Mouse (Mus musculus) ES-E14 (cell line): ENCODE results near the gene Kcnd3.

ENCODE experiments used
- CHD2 ChIP-seq: IDR thresholded peaks from 2 replicates; pipeline ENCODE4 v1.6.1; 2014; ENCODE audit warnings: mild to moderate bottlenecking, low read depth, low read length, inconsistent platforms
- HCFC1 ChIP-seq: IDR thresholded peaks from 2 replicates; pipeline ENCODE4 v1.6.1; 2012; ENCODE audit warnings: low read length, inconsistent platforms, borderline replicate concordance; ENCODE audit not compliant: insufficient read depth
- ZC3H11A ChIP-seq: IDR thresholded peaks from 2 replicates; pipeline ENCODE4 v1.6.1; 2012; ENCODE audit warnings: low read depth, mild to moderate bottlenecking, inconsistent platforms, low read length, borderline replicate concordance
- ZNF384 ChIP-seq: IDR thresholded peaks from 2 replicates; pipeline ENCODE4 v1.6.1; 2012; ENCODE audit warnings: low read depth, low read length, inconsistent platforms

DNA sequence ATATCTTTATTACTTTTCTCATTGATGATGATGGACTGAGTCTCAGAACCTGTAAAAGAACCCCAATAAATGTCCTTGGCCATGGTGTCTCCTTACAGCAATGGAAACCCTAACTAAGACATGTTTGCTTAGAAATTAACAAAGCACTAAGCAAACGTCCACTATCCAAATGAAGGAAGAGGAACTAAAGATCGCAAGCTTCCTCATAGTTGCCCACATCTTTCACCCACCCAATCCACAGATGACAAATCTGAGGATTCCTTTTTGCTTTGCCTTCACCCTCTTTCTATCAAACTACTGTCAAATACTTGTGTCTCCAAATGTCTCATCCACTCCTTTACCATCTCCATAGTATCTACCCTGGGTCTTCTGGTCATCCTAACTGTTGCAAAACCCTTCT, 236.4 kb downstream of the Kcnd3 start:
- no peak for TF ChIP-seq CHD2
- no peak for TF ChIP-seq ZC3H11A
- no peak for TF ChIP-seq HCFC1
- no peak for TF ChIP-seq ZNF384
